Mouse (Mus musculus): ENCODE measurements around the gene Idnk.

Idnk gene

GRCm38 (mm10) chr13:58192146-58192545 is 34.7 kb downstream of the Idnk start:
- no peak for DNase-seq (ENCODE audit: low read depth, low spot score)

GRCm38 (mm10) chr13:58193221-58193620 is 35.8 kb downstream of the Idnk start:
- no peak for DNase-seq (ENCODE audit: low read depth, low spot score)

- no peak for DNase-seq (ENCODE audit: low read depth, low spot score)
Observed at GRCm38 (mm10) chr13:58194908-58195307, 37.5 kb downstream of the Idnk start.

- DNase-seq (ENCODE audit: low read depth, low spot score) = no peak
Observed at GRCm38 (mm10) chr13:58197211-58197610, 39.8 kb downstream of the Idnk start.

GRCm38 (mm10) chr13:58197981-58198640 is 40.7 kb downstream of the Idnk start:
- DNase-seq (ENCODE audit: low read depth, low spot score) = no peak

- DNase-seq (ENCODE audit: low read depth, low spot score) = no peak
Observed at GRCm38 (mm10) chr13:58201343-58201742, 43.9 kb downstream of the Idnk start.

- DNase-seq (ENCODE audit: low read depth, low spot score) = no peak
Observed at GRCm38 (mm10) chr13:58201908-58202307, 44.5 kb downstream of the Idnk start.

GRCm38 (mm10) chr13:58202903-58203302 is 45.5 kb downstream of the Idnk start:
- no peak for DNase-seq (ENCODE audit: low read depth, low spot score)

GRCm38 (mm10) chr13:58204202-58204601 is 46.8 kb downstream of the Idnk start:
- no peak for DNase-seq (ENCODE audit: low read depth, low spot score)

- no peak for DNase-seq (ENCODE audit: low read depth, low spot score)
Observed at GRCm38 (mm10) chr13:58204986-58205385, 47.5 kb downstream of the Idnk start.

GRCm38 (mm10) chr13:58206084-58206483 is 48.6 kb downstream of the Idnk start:
- no peak for DNase-seq (ENCODE audit: low read depth, low spot score)

- DNase-seq (ENCODE audit: low read depth, low spot score) = no peak
Observed at GRCm38 (mm10) chr13:58210441-58210840, 53.0 kb downstream of the Idnk start.

GRCm38 (mm10) chr13:58212530-58212929 is 55.1 kb downstream of the Idnk start:
- no peak for DNase-seq (ENCODE audit: low read depth, low spot score)

- DNase-seq (ENCODE audit: low read depth, low spot score) = no peak
Observed at GRCm38 (mm10) chr13:58213801-58214200, 56.4 kb downstream of the Idnk start.

Measured in forelimb bud, embryonic 11.5 days (tissue).